Comparison of ENCODE assay signal across 9 mouse cellular contexts in the genomic region with DNA sequence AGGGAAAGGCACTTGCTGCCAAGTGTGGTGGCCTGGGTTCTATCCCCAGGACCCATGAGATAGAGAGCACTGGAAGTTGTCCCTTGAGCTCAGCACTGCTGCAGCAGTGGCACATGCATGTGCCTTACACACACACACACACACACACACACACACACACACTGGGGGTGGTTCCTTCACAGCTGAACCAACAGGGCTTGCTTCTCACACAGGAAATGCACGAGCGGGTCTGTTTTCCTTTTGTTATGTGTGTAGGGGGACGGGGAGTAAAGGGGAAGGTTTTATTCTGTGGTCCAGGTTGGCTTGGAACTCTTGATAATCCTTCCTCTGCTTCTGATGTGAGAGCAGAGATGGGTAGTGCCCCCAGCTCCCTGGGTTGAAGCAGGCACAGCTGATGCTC. TPM values are rescaled to one million over a fixed set of nuclear protein-coding genes. Genes with fewer than 3 reads are reported as not detected.
DNase-seq lines count a peak whose midpoint lies in the region; ATAC-seq lines count a peak whose summit lies in the region.
"Had no signal": no experiment of that assay in that cellular context is flagged by ENCODE, and none has a peak within 500 bp of the region (broad histone marks: within the 10 kb centered on the region; RNA-seq: fewer than 3 reads in every experiment).

No protein-coding gene starts in this region.

- peak overlapping the region; percentile 45 for H3K4me2 ChIP-seq in heart, embryonic 16.5 days (ENCODE audit: low read depth, low read length)
- H3K4me2 ChIP-seq: midbrain, embryonic 12.5 days had no signal

- peaks cover 70% of the 10 kb centered on the region for H3K4me1 ChIP-seq in heart, embryonic 16.5 days (ENCODE audit: control insufficient read depth, insufficient read depth, low read length)

- no peak for ATAC-seq in heart, embryonic 16.5 days (replicated peaks; ENCODE audit: extremely low read depth, insufficient read depth, low FRiP score)

- peak overlapping the region; percentile 95 for H3K27ac ChIP-seq in heart, embryonic 16.5 days (ENCODE audit: low read length)
- H3K27ac ChIP-seq in macrophage = peak overlapping the region; percentile 98
- H3K27ac ChIP-seq: midbrain, embryonic 12.5 days had no signal

- WGBS in heart, embryonic 16.5 days = 43% methylated on average over 3 of the region's 3 CpGs
- 33% methylated on average over 1 of the region's 3 CpGs for WGBS in macrophage (ENCODE audit: missing documents)

- peak; percentile 56 to 59 for DNase-seq in heart, adult 18-20 months
- no peak for DNase-seq in heart, adult 8-10 months (ENCODE audit: low spot score)
- peak; percentile 84 for DNase-seq in CD4-positive, CD25-positive, alpha-beta regulatory T cell, adult 2 months (ENCODE audit: low read depth, low spot score)
- no peak for DNase-seq in layer of hippocampus, adult 18-20 months (ENCODE audit: low spot score in 2 of 2)
- DNase-seq in left cerebral cortex, adult 11 months (ENCODE audit: low spot score) = no peak
- no peak for DNase-seq in right cerebral cortex, adult 18-20 months

- 0 out of 2 replicates have a peak, but pooled peaks cover 3% of the 10 kb centered on the region for H3K36me3 ChIP-seq in heart, embryonic 16.5 days (ENCODE audit: control insufficient read depth, insufficient read depth)
- H3K36me3 ChIP-seq in macrophage (ENCODE audit: inconsistent target) = no peaks in the 10 kb centered on the region

- H3K4me3 ChIP-seq in heart, embryonic 16.5 days (ENCODE audit: low read length) = no peak overlapping the region
- H3K4me3 ChIP-seq in macrophage (ENCODE audit: inconsistent target) = no peak overlapping the region
- H3K4me3 ChIP-seq: midbrain, embryonic 12.5 days had no signal

- peak overlapping the region; percentile 66 for H3K9ac ChIP-seq in heart, embryonic 16.5 days (ENCODE audit: low read length)
- H3K9ac ChIP-seq: midbrain, embryonic 12.5 days had no signal

- no peaks in the 10 kb centered on the region for H3K27me3 ChIP-seq in heart, embryonic 16.5 days (ENCODE audit: control insufficient read depth, insufficient read depth, low read length)
- H3K27me3 ChIP-seq: midbrain, embryonic 12.5 days had no signal

- peaks cover 59% of the 10 kb centered on the region for H3K79me2 ChIP-seq in macrophage (ENCODE audit: inconsistent target)

- no peaks in the 10 kb centered on the region for H3K9me3 ChIP-seq in heart, embryonic 16.5 days (replicated peaks; ENCODE audit: control insufficient read depth, low read length)
- H3K9me3 ChIP-seq: midbrain, embryonic 12.5 days had no signal

RNA-seq across cellular contexts. Expression of gene Mcl1, which starts 13.9 kb away (rescaled TPM):
- total RNA-seq in heart, adult 18-20 months (2021) = 100 to 1,000 TPM; 159 to 167 TPM
- 100 to 1,000 TPM; 123 to 159 (median 134) TPM for total RNA-seq in heart, adult 8-10 months (2022)
- 31.9 and 38.3 TPM in 2 replicates for polyA plus RNA-seq in heart, embryonic 16.5 days (2015; fragmentation: Nextera tagmentation; extraction: Ambion mirVana)
- 1,000 to 10,000 TPM in 10 of 26 experiments, 100 to 1,000 TPM in 16; 471 to 2,042 (median 842) TPM for total RNA-seq in macrophage (2018; cell fraction: chromatin; rRNA removed)
- total RNA-seq in macrophage (2018; cell fraction: cytosol; rRNA removed) = 1,000 to 10,000 TPM in 4 of 26 experiments, 100 to 1,000 TPM in 22; 492 to 1,133 (median 611) TPM
- total RNA-seq in macrophage (2018; cell fraction: nucleus; rRNA removed) = 1,000 to 10,000 TPM in 21 of 26 experiments, 100 to 1,000 TPM in 5; 701 to 2,394 (median 1,238) TPM
- polyA plus RNA-seq in macrophage (2018) = 251 to 507 TPM (median 488 TPM) in 3 replicates
- 10 to 100 TPM; 56.9 to 62.7 TPM for total RNA-seq in layer of hippocampus, adult 18-20 months (2021)

RNA-seq across cellular contexts. Expression of gene Adamtsl4, which starts 15.3 kb away (rescaled TPM):
- total RNA-seq in heart, adult 18-20 months (2021) = 10 to 100 TPM; 39.1 to 40.6 TPM
- 10 to 100 TPM; 35.5 to 60.3 (median 45.4) TPM for total RNA-seq in heart, adult 8-10 months (2022)
- polyA plus RNA-seq in heart, embryonic 16.5 days (2015; fragmentation: Nextera tagmentation; extraction: Ambion mirVana) = 8.5 and 13.7 TPM in 2 replicates
- 1 to 10 TPM in 21 of 26 experiments, under 1 TPM in 5; 0.40 to 8.2 (median 3.2) TPM for total RNA-seq in macrophage (2018; cell fraction: chromatin; rRNA removed)
- total RNA-seq in macrophage (2018; cell fraction: cytosol; rRNA removed) = 1 to 10 TPM in 13 of 26 experiments, under 1 TPM in 13; 0.22 to 4.1 (median 1.2) TPM
- 1 to 10 TPM in 21 of 26 experiments, under 1 TPM in 5; 0.21 to 9.6 (median 2.3) TPM for total RNA-seq in macrophage (2018; cell fraction: nucleus; rRNA removed)
- polyA plus RNA-seq in macrophage (2018) = 0.38 to 3.1 TPM (median 1.9 TPM) in 3 replicates
- total RNA-seq in layer of hippocampus, adult 18-20 months (2021) = 1 to 10 TPM; 7.1 to 7.4 TPM

RNA-seq across cellular contexts. Expression of gene Ensa, which starts 47.7 kb away (rescaled TPM):
- total RNA-seq in heart, adult 18-20 months (2021) = 10 to 100 TPM; 74.3 to 75.2 TPM
- 10 to 100 TPM; 77.2 to 84.9 (median 80.6) TPM for total RNA-seq in heart, adult 8-10 months (2022)
- polyA plus RNA-seq in heart, embryonic 16.5 days (2015; fragmentation: Nextera tagmentation; extraction: Ambion mirVana) = 51.1 and 53.0 TPM in 2 replicates
- 100 to 1,000 TPM; 114 to 467 (median 312) TPM for total RNA-seq in macrophage (2018; cell fraction: chromatin; rRNA removed)
- total RNA-seq in macrophage (2018; cell fraction: cytosol; rRNA removed) = 100 to 1,000 TPM in 22 of 26 experiments, 10 to 100 TPM in 4; 85.2 to 121 (median 110) TPM
- total RNA-seq in macrophage (2018; cell fraction: nucleus; rRNA removed) = 100 to 1,000 TPM; 134 to 367 (median 267) TPM
- 79.1 to 122 TPM (median 121 TPM) in 3 replicates for polyA plus RNA-seq in macrophage (2018)
- total RNA-seq in layer of hippocampus, adult 18-20 months (2021) = 100 to 1,000 TPM; 322 to 323 TPM

Comparison
In these comparisons a context has a peak if more than half of its experiments do, and no peak if none do; other contexts are left out.
1. DNase-seq: peak in heart, adult 18-20 months (2 of 2) and CD4-positive, CD25-positive, alpha-beta regulatory T cell, adult 2 months (single experiment); none in heart, adult 8-10 months (single experiment), layer of hippocampus, adult 18-20 months (0 of 2), left cerebral cortex, adult 11 months (single experiment) and right cerebral cortex, adult 18-20 months (single experiment).
2. RNA of gene Adamtsl4, which starts 15.3 kb away (total RNA-seq): 35.5 to 60.3 TPM in heart, adult 8-10 months and 39.1 to 40.6 TPM in heart, adult 18-20 months; 7.1 to 7.4 TPM in layer of hippocampus, adult 18-20 months; every median in the first group is over 4 times any median in the second.